Mouse (Mus musculus) cerebellum, adult 2 months (tissue): ENCODE measurements around the gene Ncs1. TPM values are rescaled to one million over a fixed set of nuclear protein-coding genes. Genes with fewer than 3 reads are reported as not detected.

Source experiments
- DNase-seq, 2 experiments: peaks; one replicate each; pipeline ENCODE4 v3.0.0; 2021
- H3K27ac ChIP-seq: fragments of 200-500 bp; 2 replicates; pipeline ENCODE4 v1.5.1; 2012; ENCODE audit warnings: low read length, control low read depth, inconsistent platforms; ENCODE audit not compliant: insufficient read depth
- H3K27me3 ChIP-seq: fragments of 200-500 bp; 2 replicates; pipeline ENCODE4 v1.6.1; 2012; ENCODE audit warnings: inconsistent platforms, mild to moderate bottlenecking, low read length, moderate library complexity; ENCODE audit not compliant: control insufficient read depth, insufficient read depth
- H3K4me1 ChIP-seq: fragments of 200-500 bp; 2 replicates; pipeline ENCODE4 v1.6.1; 2011; ENCODE audit warnings: low read length; ENCODE audit not compliant: control insufficient read depth, insufficient read depth
- H3K4me3 ChIP-seq: fragments of 200-500 bp; replicated peaks from 2 replicates; pipeline ENCODE3; 2011; ENCODE audit warnings: mild to moderate bottlenecking, low read depth, low read length, control low read depth; ENCODE audit not compliant: insufficient read depth
- CTCF ChIP-seq: fragments of 200-500 bp; IDR thresholded peaks from 2 replicates; pipeline ENCODE4 v1.5.1; 2011; ENCODE audit warnings: low read depth, mild to moderate bottlenecking, control low read depth, low read length, moderate library complexity, borderline replicate concordance; ENCODE audit not compliant: insufficient read depth
- POLR2A ChIP-seq: fragments of 200-500 bp; IDR thresholded peaks from 2 replicates; pipeline ENCODE4 v1.6.1; 2011; ENCODE audit warnings: low read length, control low read depth, borderline replicate concordance; ENCODE audit not compliant: insufficient read depth
- WGBS: fragments of 180-500 bp; shearing (Covaris S2); methylation state at CpG from one replicate; pipeline ENCODE4 v1.1.7; 2018; 5-methylcytosine and 5-hydroxymethylcytosine counted together
- polyA plus RNA-seq: library from polyadenylated mRNA; depleted of rRNA; stranded (reverse); fragments of >200 nt; gene quantifications from 2 replicates; pipeline ENCODE4 v1.2.3, GENCODE M21; 2012

Gene Ncs1
- polyA plus RNA-seq, 1 experiment = 126 TPM

DNA sequence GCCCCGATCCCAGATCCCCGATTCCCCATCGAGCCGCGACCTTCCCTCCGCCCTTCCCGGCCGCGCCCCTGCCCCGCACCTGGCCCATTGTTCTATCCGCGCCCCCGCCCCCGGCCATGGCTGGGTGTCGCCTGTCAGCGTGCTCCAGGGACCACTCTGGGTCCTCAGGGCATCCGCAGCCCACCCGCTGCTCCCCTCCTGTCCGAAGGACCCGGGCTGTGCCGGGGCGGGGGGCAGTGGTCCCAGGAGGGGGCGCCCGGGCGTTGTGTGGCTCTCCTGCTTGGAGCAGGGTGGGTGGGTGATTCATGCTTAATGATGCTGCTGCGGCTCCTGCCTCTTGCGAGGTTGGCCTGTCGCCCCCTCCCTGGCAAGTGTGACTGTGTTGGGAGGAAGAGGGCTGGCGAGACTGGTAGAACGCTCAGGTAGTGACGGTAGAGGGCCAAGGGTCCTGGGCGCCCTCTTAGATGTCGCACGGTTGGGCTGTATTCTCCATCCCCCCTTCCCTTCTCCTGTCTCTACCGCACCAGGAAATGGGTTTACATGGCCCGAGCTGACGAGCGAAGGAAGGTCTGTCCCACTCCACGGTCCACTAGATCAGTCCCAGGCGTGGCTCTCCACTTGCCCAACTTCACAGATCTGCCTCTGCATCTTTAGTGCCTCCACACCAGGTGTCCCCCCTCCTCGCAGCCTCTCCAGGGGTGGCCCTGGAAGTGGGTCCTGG, 788 bp downstream of the Ncs1 start:
- Histone ChIP-seq H3K4me3 (peak overlapping the region; percentile 91), H3K27ac (peak overlapping the region; percentile 6), H3K4me1 (peaks cover 30% of the 10 kb centered on the region), H3K27me3 (no peaks in the 10 kb centered on the region)
- TF ChIP-seq POLR2A (0 out of 2 replicates have a peak, but pooled peaks have one; percentile 14), CTCF (no peak)
- peak; percentile 53 to 64 for DNase-seq
- 1% methylated on average over 41 of the region's 41 CpGs for WGBS

DNA sequence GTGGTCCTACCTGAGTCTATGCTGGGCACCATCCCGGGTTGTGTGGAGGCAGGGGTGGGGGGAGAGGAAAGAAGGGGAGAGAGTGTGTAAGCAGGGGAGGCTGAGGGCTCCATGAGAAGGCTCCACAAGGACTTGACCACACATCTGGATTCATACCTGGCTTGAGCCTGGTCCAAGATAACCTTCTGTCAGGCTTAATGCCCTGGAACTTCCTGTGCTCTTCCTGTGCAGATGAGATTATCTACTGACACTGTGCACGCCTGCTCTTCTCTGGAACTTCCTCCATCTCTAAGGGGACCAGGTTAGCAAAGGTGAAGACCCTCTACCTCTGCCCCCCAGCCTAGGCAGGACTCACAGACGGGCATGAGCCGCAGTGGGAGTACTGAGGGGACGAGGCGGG, 3.2 kb downstream of the Ncs1 start:
- Histone ChIP-seq H3K27me3 (no peaks in the 10 kb centered on the region), H3K4me3 (no peak overlapping the region), H3K27ac (no peak overlapping the region), H3K4me1 (peaks cover 30% of the 10 kb centered on the region)
- TF ChIP-seq POLR2A (no peak), CTCF (no peak)
- 89% methylated on average over 6 of the region's 6 CpGs for WGBS
- DNase-seq = no peak

DNA sequence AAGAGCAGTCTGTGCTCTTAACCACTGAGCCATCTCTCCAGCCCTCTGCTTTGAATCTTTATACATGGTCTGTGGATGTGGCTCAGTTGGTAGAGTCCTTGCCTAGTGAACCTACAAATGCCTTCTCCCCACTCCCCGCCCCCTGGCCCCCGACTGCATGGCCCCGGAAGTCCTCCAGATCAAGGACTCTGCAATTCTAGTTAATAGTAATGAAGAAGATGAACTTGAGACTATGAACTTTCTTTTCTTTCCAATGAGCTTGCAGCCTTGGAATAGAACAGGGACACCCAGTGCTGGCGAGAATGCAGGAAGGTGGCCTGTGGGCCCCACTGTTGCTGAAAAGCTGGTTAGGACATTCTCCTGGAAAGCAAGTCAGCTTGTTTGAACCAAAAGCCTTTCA, 6.5 kb downstream of the Ncs1 start:
- H3K27me3 ChIP-seq = no peaks in the 10 kb centered on the region
- WGBS = 99% methylated on average over 4 of the region's 4 CpGs
- H3K4me1 ChIP-seq = peaks cover 56% of the 10 kb centered on the region
- no peak for TF ChIP-seq CTCF
- TF ChIP-seq POLR2A = no peak
- no peak overlapping the region for H3K27ac ChIP-seq
- DNase-seq = peak in 1 of 2 experiments; percentile 7
- H3K4me3 ChIP-seq = no peak overlapping the region

DNA sequence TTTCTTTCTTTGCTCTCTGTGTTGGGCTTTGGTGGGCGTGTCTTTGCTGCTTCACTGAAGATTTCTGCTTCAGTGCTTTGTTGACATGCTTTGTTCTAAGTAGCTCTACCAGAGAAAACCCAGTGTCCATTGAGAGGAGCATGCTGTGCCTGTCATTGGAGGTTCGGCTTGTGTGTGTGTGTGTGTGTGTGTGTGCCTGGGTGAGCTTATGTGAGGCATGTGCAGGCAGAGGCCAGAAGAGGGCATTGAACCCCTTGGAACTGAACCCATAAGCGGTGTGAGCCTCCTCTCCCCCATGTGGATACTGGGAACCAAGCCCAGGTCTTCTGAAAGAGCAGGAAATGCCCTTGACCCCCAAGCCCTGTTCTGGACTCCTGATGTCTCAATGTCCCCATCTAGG, 7.8 kb downstream of the Ncs1 start:
- Histone ChIP-seq H3K4me3 (no peak overlapping the region), H3K27me3 (no peaks in the 10 kb centered on the region), H3K27ac (no peak overlapping the region), H3K4me1 (peaks cover 59% of the 10 kb centered on the region)
- WGBS = 47% methylated on average over 3 of the region's 3 CpGs
- TF ChIP-seq POLR2A (no peak), CTCF (0 out of 2 replicates have a peak, but pooled peaks have one; percentile 5)
- DNase-seq = peak in 1 of 2 experiments; percentile 19

DNA sequence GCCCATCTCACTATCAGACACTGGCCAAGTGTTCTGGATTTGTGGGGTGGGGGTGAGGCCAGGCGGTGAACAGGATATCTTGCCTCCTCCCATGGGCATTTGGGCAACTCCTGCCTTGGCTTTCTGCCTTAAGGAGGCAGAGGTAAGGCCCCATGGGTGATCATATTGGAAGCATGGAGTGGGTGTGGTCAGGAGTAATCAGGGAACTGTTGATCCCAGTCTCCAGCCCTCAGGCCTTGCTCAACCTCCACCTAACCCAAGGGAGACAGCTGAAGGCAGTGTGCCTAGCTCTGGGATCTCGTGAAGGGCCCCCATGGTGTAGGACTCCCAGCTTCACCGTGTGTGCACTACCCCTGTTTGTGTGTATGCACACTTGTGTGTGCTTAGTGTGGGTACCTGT, 9.2 kb downstream of the Ncs1 start:
- no peaks in the 10 kb centered on the region for H3K27me3 ChIP-seq
- 0 out of 2 replicates have a peak overlapping the region, but pooled peaks have one; percentile 75 for H3K27ac ChIP-seq
- DNase-seq = no peak
- peaks cover 62% of the 10 kb centered on the region for H3K4me1 ChIP-seq
- H3K4me3 ChIP-seq = no peak overlapping the region
- WGBS = 81% methylated on average over 3 of the region's 3 CpGs
- TF ChIP-seq CTCF (no peak), POLR2A (no peak)

DNA sequence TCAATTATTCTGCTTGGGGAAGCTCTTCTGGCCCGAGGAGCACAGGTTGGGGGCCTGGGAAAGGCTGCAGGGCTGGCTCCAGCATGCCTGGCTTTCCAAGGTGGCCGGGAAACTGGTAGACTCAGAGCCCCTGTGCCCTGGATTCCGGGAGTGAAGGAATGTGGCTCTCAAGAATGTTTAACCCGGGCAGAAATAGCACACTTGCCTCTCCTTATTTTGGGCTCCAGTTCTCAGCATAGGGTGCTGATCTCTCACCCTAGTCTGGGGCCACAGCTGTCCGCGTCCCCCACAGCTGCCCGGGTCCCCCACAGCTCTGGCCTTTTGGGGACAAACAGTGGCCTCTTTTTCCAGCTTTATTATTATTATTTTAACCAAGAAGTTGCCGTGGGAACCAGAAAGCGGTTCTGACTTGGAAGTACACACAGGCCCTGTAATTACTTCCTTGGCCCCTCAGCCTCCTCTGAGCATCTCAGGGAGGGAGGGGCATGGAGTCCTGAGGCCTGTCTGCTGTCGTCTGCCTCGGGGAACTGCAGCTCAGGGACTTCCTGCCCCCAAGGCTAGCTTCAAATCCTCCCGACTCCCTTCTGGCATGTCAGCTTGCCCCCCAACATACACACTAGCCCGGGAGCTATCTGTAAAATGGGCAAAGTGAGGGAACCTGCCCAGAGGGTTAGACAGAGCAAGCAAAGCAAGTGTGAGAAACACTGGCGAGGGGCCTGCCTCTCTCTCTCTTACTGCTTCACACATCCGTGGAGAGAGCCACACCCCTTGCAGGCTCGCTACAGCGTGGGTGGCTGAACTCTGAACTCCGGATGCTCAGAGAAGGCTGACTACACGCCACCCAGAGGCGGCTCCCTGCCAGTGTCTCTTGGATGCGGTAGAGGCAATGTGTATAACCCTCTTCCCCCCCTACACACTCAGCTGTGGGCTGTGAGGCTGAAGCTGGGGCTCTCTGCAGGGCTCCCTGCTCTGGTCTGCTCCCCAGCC, 10.6 kb downstream of the Ncs1 start:
- Histone ChIP-seq H3K4me3 (peak overlapping the region; percentile 1), H3K4me1 (peaks cover 65% of the 10 kb centered on the region)
- WGBS = 17% methylated on average over 21 of the region's 21 CpGs

DNA sequence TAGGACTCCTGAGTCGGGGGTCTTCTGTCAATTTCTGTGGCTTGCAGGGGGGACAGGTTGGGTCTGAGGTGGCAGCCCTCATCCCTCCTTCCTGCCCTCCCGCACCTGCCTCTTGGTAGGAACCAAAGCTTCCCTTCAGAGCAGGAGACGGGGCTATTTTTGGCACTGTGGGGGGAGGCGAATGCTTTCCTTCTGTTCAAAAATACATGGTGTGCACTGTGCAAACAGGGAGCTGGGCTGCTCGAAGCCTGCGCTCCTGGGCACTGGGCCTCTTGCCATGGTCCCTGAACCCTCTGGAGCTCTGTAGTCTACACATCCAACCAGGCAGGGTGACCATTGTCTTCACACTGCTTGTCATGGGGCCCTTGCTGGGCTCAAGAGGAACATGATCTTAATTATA, 11.5 kb downstream of the Ncs1 start:
- H3K27ac ChIP-seq = peak overlapping the region; percentile 75
- WGBS = 6% methylated on average over 6 of the region's 6 CpGs
- H3K27me3 ChIP-seq = no peaks in the 10 kb centered on the region
- TF ChIP-seq CTCF = no peak
- TF ChIP-seq POLR2A = no peak
- peaks cover 68% of the 10 kb centered on the region for H3K4me1 ChIP-seq
- peak; percentile 80 to 84 for DNase-seq
- no peak overlapping the region for H3K4me3 ChIP-seq

More for the DNA sequence above, 10.6 kb downstream of the Ncs1 start:
- H3K27ac ChIP-seq = peak overlapping the region; percentile 75
- no peaks in the 10 kb centered on the region for H3K27me3 ChIP-seq
- no peak for TF ChIP-seq POLR2A
- TF ChIP-seq CTCF = peak; percentile 40; the same call in 1 of the 2 replicates
- peak; percentile 72 to 76 for DNase-seq
